Mouse (Mus musculus): ENCODE results near the gene Olfr532. TPM values are rescaled to one million over a fixed set of nuclear protein-coding genes. Genes with fewer than 3 reads are reported as not detected.
"Not testable (repeated sequence)": the region's sequence is repeated elsewhere in the genome, so short reads cannot be mapped to it uniquely, and the experiment has no call there.

The Olfr532 gene
- not detected in 2 replicates for polyA plus RNA-seq (2015; fragmentation: Nextera tagmentation; extraction: Ambion mirVana)

DNA sequence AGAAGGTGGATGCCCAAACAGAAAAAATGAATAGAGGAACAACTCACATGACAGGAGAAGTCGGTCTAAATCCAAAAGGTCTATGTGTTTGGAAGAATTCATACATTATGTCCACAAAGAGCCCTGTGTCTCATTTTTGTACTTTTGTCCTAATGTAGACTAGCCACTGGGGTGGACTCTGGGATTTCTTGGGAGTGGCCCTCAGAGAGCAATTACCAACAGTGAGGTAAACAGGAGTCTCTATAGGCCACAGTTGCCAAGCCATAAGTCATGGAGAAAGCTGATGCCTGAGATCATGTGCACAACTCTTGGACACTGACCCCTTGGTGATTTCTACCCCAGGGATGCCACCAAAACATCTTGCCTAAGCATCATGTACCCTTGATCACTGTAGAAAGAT lies at the start of gene Olfr532:
Gene Olfr532 (minus strand): TSS at position 101 of the 400 bp plus-strand sequence.
- no peak for ATAC-seq
- H3K36me3 ChIP-seq (ENCODE audit: control insufficient read depth, insufficient read depth), result no peaks in the 10 kb centered on the region
- H3K4me2 ChIP-seq (ENCODE audit: low read length), result no peak within 1 kb of the TSS
- no peaks in the 10 kb centered on the region for H3K9me3 ChIP-seq (ENCODE audit: control insufficient read depth, low read length)
- no peak within 1 kb of the TSS for H3K4me3 ChIP-seq (replicated peaks; ENCODE audit: low read length)
- no peaks in the 10 kb centered on the region for H3K4me1 ChIP-seq (replicated peaks; ENCODE audit: control insufficient read depth, insufficient read depth, low read length)
- H3K9ac ChIP-seq (replicated peaks; ENCODE audit: low read depth, low read length), result no peak within 1 kb of the TSS
- 82% methylated on average over 1 of the region's 1 CpGs for WGBS
- no peaks in the 10 kb centered on the region for H3K27me3 ChIP-seq (replicated peaks; ENCODE audit: control insufficient read depth, insufficient read depth, low read length)
- no peak within 1 kb of the TSS for H3K27ac ChIP-seq (ENCODE audit: low read length)

DNA sequence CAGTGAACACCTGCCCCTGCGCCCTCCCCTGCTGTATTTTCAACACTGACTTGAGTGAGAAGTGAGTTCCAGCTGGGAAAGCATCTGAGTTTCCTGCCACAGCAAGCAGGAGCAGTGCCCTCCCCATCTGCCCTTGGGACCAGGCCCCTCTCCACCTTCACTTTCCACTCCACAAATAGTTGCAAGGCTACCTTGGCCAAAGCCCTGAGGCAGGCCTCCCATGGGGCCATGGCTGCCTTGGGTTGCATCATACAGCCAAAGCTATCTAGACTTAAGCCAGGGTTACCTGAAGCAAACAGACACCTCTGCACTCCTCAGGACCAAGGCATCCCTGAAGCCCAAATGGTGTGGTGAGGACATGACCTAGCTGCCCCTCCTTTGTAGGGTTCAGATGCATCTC lies 41.6 kb upstream of the Olfr532 start, which contains the start of gene Olfr533:
Gene Olfr533 (plus strand): TSS at position 301 of the 400 bp plus-strand sequence.
- not testable (repeated sequence) for H3K36me3 ChIP-seq (ENCODE audit: control insufficient read depth, insufficient read depth); H3K27me3 ChIP-seq (replicated peaks; ENCODE audit: control insufficient read depth, insufficient read depth, low read length); H3K9ac ChIP-seq (replicated peaks; ENCODE audit: low read depth, low read length); H3K4me1 ChIP-seq (replicated peaks; ENCODE audit: control insufficient read depth, insufficient read depth, low read length); H3K27ac ChIP-seq (ENCODE audit: low read length); H3K4me3 ChIP-seq (replicated peaks; ENCODE audit: low read length); H3K9me3 ChIP-seq (ENCODE audit: control insufficient read depth, low read length); H3K4me2 ChIP-seq (ENCODE audit: low read length); ATAC-seq
- no CpG with 5 or more reads among the region's 1 CpGs for WGBS

GRCm38 (mm10) chr7:140443141-140443540 lies 21.7 kb upstream of the Olfr532 start:
- Histone ChIP-seq H3K4me3 (replicated peaks; ENCODE audit: low read length) (no peak overlapping the region), H3K36me3 (ENCODE audit: control insufficient read depth, insufficient read depth) (no peaks in the 10 kb centered on the region), H3K9me3 (ENCODE audit: control insufficient read depth, low read length) (no peaks in the 10 kb centered on the region), H3K27ac (ENCODE audit: low read length) (no peak overlapping the region), H3K27me3 (replicated peaks; ENCODE audit: control insufficient read depth, insufficient read depth, low read length) (no peaks in the 10 kb centered on the region), H3K9ac (replicated peaks; ENCODE audit: low read depth, low read length) (no peak overlapping the region), H3K4me1 (replicated peaks; ENCODE audit: control insufficient read depth, insufficient read depth, low read length) (no peaks in the 10 kb centered on the region), H3K4me2 (ENCODE audit: low read length) (no peak overlapping the region)
- no peak for ATAC-seq
- 82% methylated on average over 1 of the region's 1 CpGs for WGBS

DNA sequence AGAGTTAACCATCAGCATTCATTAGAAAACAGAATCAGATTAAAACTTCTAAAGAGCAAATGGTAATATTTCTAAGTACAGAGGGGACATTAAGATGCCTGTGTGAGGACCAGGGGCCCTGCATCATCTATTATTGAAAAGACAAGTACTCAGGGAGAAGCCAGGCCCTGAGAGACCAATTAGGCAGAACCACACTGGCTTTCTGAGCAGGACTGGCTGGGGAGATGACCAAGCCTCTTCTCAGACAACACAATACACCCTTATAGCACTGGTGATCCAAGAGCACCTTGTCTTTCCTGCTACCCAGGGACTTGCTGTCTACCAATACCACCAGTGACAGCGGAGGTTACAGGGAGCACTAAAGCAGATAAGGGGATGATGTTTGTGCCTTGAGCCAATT lies 18.6 kb downstream of the Olfr532 start, which contains the start of gene Olfr531:
Gene Olfr531 (minus strand): TSS at position 101 of the 400 bp plus-strand sequence.
- Histone ChIP-seq H3K36me3 (ENCODE audit: control insufficient read depth, insufficient read depth) (no peaks in the 10 kb centered on the region), H3K4me1 (replicated peaks; ENCODE audit: control insufficient read depth, insufficient read depth, low read length) (no peaks in the 10 kb centered on the region), H3K27me3 (replicated peaks; ENCODE audit: control insufficient read depth, insufficient read depth, low read length) (no peaks in the 10 kb centered on the region), H3K4me2 (ENCODE audit: low read length) (no peak within 1 kb of the TSS), H3K27ac (ENCODE audit: low read length) (no peak within 1 kb of the TSS), H3K9ac (replicated peaks; ENCODE audit: low read depth, low read length) (no peak within 1 kb of the TSS), H3K4me3 (replicated peaks; ENCODE audit: low read length) (no peak within 1 kb of the TSS), H3K9me3 (ENCODE audit: control insufficient read depth, low read length) (peaks cover 2% of the 10 kb centered on the region; the same call in 1 of the 2 replicates)
- 100% methylated on average over 1 of the region's 1 CpGs for WGBS
- ATAC-seq, result no peak

- no peak overlapping the region for H3K9ac ChIP-seq (replicated peaks; ENCODE audit: low read depth, low read length)
- H3K4me1 ChIP-seq (replicated peaks; ENCODE audit: control insufficient read depth, insufficient read depth, low read length), result no peaks in the 10 kb centered on the region
- no peaks in the 10 kb centered on the region for H3K9me3 ChIP-seq (ENCODE audit: control insufficient read depth, low read length)
- no peaks in the 10 kb centered on the region for H3K36me3 ChIP-seq (ENCODE audit: control insufficient read depth, insufficient read depth)
- ATAC-seq, result no peak
- H3K27me3 ChIP-seq (replicated peaks; ENCODE audit: control insufficient read depth, insufficient read depth, low read length), result no peaks in the 10 kb centered on the region
- H3K27ac ChIP-seq (ENCODE audit: low read length), result no peak overlapping the region
- no peak overlapping the region for H3K4me3 ChIP-seq (replicated peaks; ENCODE audit: low read length)
- no peak overlapping the region for H3K4me2 ChIP-seq (ENCODE audit: low read length)
- WGBS, result 98% methylated on average over 2 of the region's 2 CpGs
These were observed 44.5 kb downstream of the Olfr532 start for GRCm38 (mm10) chr7:140376911-140377310.

- 53% methylated on average over 1 of the region's 1 CpGs for WGBS
- Histone ChIP-seq H3K4me3 (replicated peaks; ENCODE audit: low read length) (no peak within 1 kb of the TSS), H3K4me1 (replicated peaks; ENCODE audit: control insufficient read depth, insufficient read depth, low read length) (no peaks in the 10 kb centered on the region), H3K36me3 (ENCODE audit: control insufficient read depth, insufficient read depth) (no peaks in the 10 kb centered on the region), H3K9me3 (ENCODE audit: control insufficient read depth, low read length) (no peaks in the 10 kb centered on the region), H3K4me2 (ENCODE audit: low read length) (no peak within 1 kb of the TSS), H3K27me3 (replicated peaks; ENCODE audit: control insufficient read depth, insufficient read depth, low read length) (no peaks in the 10 kb centered on the region), H3K27ac (ENCODE audit: low read length) (no peak within 1 kb of the TSS), H3K9ac (replicated peaks; ENCODE audit: low read depth, low read length) (no peak within 1 kb of the TSS)
- ATAC-seq, result no peak
These were observed 45.2 kb downstream of the Olfr532 start, which contains the start of gene Olfr530 for GRCm38 (mm10) chr7:140376231-140376630. TSS of gene Olfr530 (minus strand) at chr7:140376331.

- H3K4me3 ChIP-seq (replicated peaks; ENCODE audit: low read length), result no peak overlapping the region
- no peaks in the 10 kb centered on the region for H3K4me1 ChIP-seq (replicated peaks; ENCODE audit: control insufficient read depth, insufficient read depth, low read length)
- H3K9ac ChIP-seq (replicated peaks; ENCODE audit: low read depth, low read length), result no peak overlapping the region
- no peak overlapping the region for H3K4me2 ChIP-seq (ENCODE audit: low read length)
- WGBS, result 81% methylated on average over 4 of the region's 4 CpGs
- H3K27ac ChIP-seq (ENCODE audit: low read length), result no peak overlapping the region
- no peaks in the 10 kb centered on the region for H3K36me3 ChIP-seq (ENCODE audit: control insufficient read depth, insufficient read depth)
- no peaks in the 10 kb centered on the region for H3K9me3 ChIP-seq (ENCODE audit: control insufficient read depth, low read length)
- ATAC-seq, result no peak
- no peaks in the 10 kb centered on the region for H3K27me3 ChIP-seq (replicated peaks; ENCODE audit: control insufficient read depth, insufficient read depth, low read length)
These were observed 47.1 kb downstream of the Olfr532 start for GRCm38 (mm10) chr7:140374300-140374699.

Other genes starting within 250 kb of the Olfr532 start
- not detected in 2 replicates for gene Olfr523, start 248.4 kb downstream of the Olfr532 start, polyA plus RNA-seq (2015; fragmentation: Nextera tagmentation; extraction: Ambion mirVana)
- gene Olfr524, start 215.7 kb downstream of the Olfr532 start, polyA plus RNA-seq (2015; fragmentation: Nextera tagmentation; extraction: Ambion mirVana), result not detected in 2 replicates
- gene Cd163l1, start 203.4 kb downstream of the Olfr532 start, polyA plus RNA-seq (2015; fragmentation: Nextera tagmentation; extraction: Ambion mirVana), result not detected in 2 replicates
- gene 5830411N06Rik, start 174.4 kb downstream of the Olfr532 start, polyA plus RNA-seq (2015; fragmentation: Nextera tagmentation; extraction: Ambion mirVana), result not detected in 2 replicates
- gene Olfr525, start 100.8 kb downstream of the Olfr532 start, polyA plus RNA-seq (2015; fragmentation: Nextera tagmentation; extraction: Ambion mirVana), result not detected in 2 replicates
- gene Olfr527, start 87.6 kb downstream of the Olfr532 start, polyA plus RNA-seq (2015; fragmentation: Nextera tagmentation; extraction: Ambion mirVana), result not detected in 2 replicates
- not detected in 2 replicates for gene Olfr60, start 60.0 kb downstream of the Olfr532 start, polyA plus RNA-seq (2015; fragmentation: Nextera tagmentation; extraction: Ambion mirVana)
- gene Olfr530, start 45.3 kb downstream of the Olfr532 start, polyA plus RNA-seq (2015; fragmentation: Nextera tagmentation; extraction: Ambion mirVana), result not detected in 2 replicates
- not detected in 2 replicates for gene Olfr531, start 18.7 kb downstream of the Olfr532 start, polyA plus RNA-seq (2015; fragmentation: Nextera tagmentation; extraction: Ambion mirVana)
- gene Olfr533, start 41.7 kb upstream of the Olfr532 start, polyA plus RNA-seq (2015; fragmentation: Nextera tagmentation; extraction: Ambion mirVana), result not detected in 2 replicates
- not detected in 2 replicates for gene Olfr535, start 62.6 kb upstream of the Olfr532 start, polyA plus RNA-seq (2015; fragmentation: Nextera tagmentation; extraction: Ambion mirVana)
- not detected in 2 replicates for gene Olfr536, start 85.8 kb upstream of the Olfr532 start, polyA plus RNA-seq (2015; fragmentation: Nextera tagmentation; extraction: Ambion mirVana)
- not detected in 2 replicates for gene Olfr538, start 146.2 kb upstream of the Olfr532 start, polyA plus RNA-seq (2015; fragmentation: Nextera tagmentation; extraction: Ambion mirVana)
- gene Olfr46, start 179.6 kb upstream of the Olfr532 start, polyA plus RNA-seq (2015; fragmentation: Nextera tagmentation; extraction: Ambion mirVana), result 0.03 TPM in 1 of 2 replicates, not detected in the other
- not detected in 2 replicates for gene Olfr61, start 207.3 kb upstream of the Olfr532 start, polyA plus RNA-seq (2015; fragmentation: Nextera tagmentation; extraction: Ambion mirVana)
- gene Olfr53, start 224.8 kb upstream of the Olfr532 start, polyA plus RNA-seq (2015; fragmentation: Nextera tagmentation; extraction: Ambion mirVana), result not detected in 2 replicates
- gene Olfr539, start 238.3 kb upstream of the Olfr532 start, polyA plus RNA-seq (2015; fragmentation: Nextera tagmentation; extraction: Ambion mirVana), result not detected in 2 replicates